Mouse (Mus musculus): ENCODE results near the gene Snf8. TPM values are rescaled to one million over a fixed set of nuclear protein-coding genes. Genes with fewer than 3 reads are reported as not detected.
A peak's percentile ranks its signal among the peaks of the same experiment; 100 is the strongest.

Gene Snf8
- polyA plus RNA-seq, 1 experiment, result 87.0 TPM

- DNase-seq (ENCODE audit: extremely low spot score in 1 of 2, low spot score in 1 of 2), result no peak
These were observed 35.7 kb downstream of the Snf8 start for GRCm38 (mm10) chr11:96070353-96070752.

GRCm38 (mm10) chr11:96071013-96071412 lies 36.3 kb downstream of the Snf8 start:
- no peak for DNase-seq (ENCODE audit: extremely low spot score in 1 of 2, low spot score in 1 of 2)

- no peak for DNase-seq (ENCODE audit: extremely low spot score in 1 of 2, low spot score in 1 of 2)
These were observed 38.8 kb downstream of the Snf8 start for GRCm38 (mm10) chr11:96073295-96073993.

- DNase-seq (ENCODE audit: extremely low spot score in 1 of 2, low spot score in 1 of 2), result peak in 1 of 2 experiments; percentile 32
These were observed 39.9 kb downstream of the Snf8 start for GRCm38 (mm10) chr11:96074351-96075176.

GRCm38 (mm10) chr11:96075177-96075508 lies 40.5 kb downstream of the Snf8 start:
- DNase-seq (ENCODE audit: extremely low spot score in 1 of 2, low spot score in 1 of 2), result peak in 1 of 2 experiments; percentile 23

- peak; percentile 100 for DNase-seq (ENCODE audit: extremely low spot score in 1 of 2, low spot score in 1 of 2)
These were observed 41.0 kb downstream of the Snf8 start, which contains the start of gene Atp5g1 for GRCm38 (mm10) chr11:96075509-96076220. TSS of gene Atp5g1 (minus strand) at chr11:96075670.

- no peak for DNase-seq (ENCODE audit: extremely low spot score in 1 of 2, low spot score in 1 of 2)
These were observed 41.8 kb downstream of the Snf8 start for GRCm38 (mm10) chr11:96076221-96077105.

GRCm38 (mm10) chr11:96080736-96081135 lies 46.1 kb downstream of the Snf8 start:
- DNase-seq (ENCODE audit: extremely low spot score in 1 of 2, low spot score in 1 of 2), result no peak

- DNase-seq (ENCODE audit: extremely low spot score in 1 of 2, low spot score in 1 of 2), result no peak
These were observed 48.0 kb downstream of the Snf8 start for GRCm38 (mm10) chr11:96082682-96083081.

- DNase-seq (ENCODE audit: extremely low spot score in 1 of 2, low spot score in 1 of 2), result no peak
These were observed 53.3 kb downstream of the Snf8 start for GRCm38 (mm10) chr11:96087981-96088380.

GRCm38 (mm10) chr11:96091073-96091472 lies 56.4 kb downstream of the Snf8 start:
- no peak for DNase-seq (ENCODE audit: extremely low spot score in 1 of 2, low spot score in 1 of 2)

GRCm38 (mm10) chr11:96092674-96093291 lies 58.1 kb downstream of the Snf8 start:
- DNase-seq (ENCODE audit: extremely low spot score in 1 of 2, low spot score in 1 of 2), result no peak

- DNase-seq (ENCODE audit: extremely low spot score in 1 of 2, low spot score in 1 of 2), result peak in 1 of 2 experiments; percentile 56
These were observed 58.7 kb downstream of the Snf8 start for GRCm38 (mm10) chr11:96093361-96093760.

Other genes with a start within 250 kb of the Snf8 start
- 68.7 and 70.4 TPM in 2 replicates for gene Phospho1, start 210.4 kb upstream of the Snf8 start, polyA plus RNA-seq (2012; rRNA removed)
- 7.2 and 9.4 TPM in 2 replicates for gene Gngt2, start 197.7 kb upstream of the Snf8 start, polyA plus RNA-seq (2012; rRNA removed)
- 9.6 and 11.2 TPM in 2 replicates for gene Abi3, start 192.4 kb upstream of the Snf8 start, polyA plus RNA-seq (2012; rRNA removed)
- not detected in 2 replicates for gene B4galnt2, start 120.0 kb upstream of the Snf8 start, polyA plus RNA-seq (2012; rRNA removed)
- 0.18 and 0.71 TPM in 2 replicates for gene Igf2bp1, start 28.9 kb upstream of the Snf8 start, polyA plus RNA-seq (2012; rRNA removed)
- not detected in 2 replicates for gene Gip, start 10.3 kb upstream of the Snf8 start, polyA plus RNA-seq (2012; rRNA removed)
- 45.3 and 50.3 TPM in 2 replicates for gene Ube2z, start 30.5 kb downstream of the Snf8 start, polyA plus RNA-seq (2012; rRNA removed)
- gene Atp5g1, start 40.8 kb downstream of the Snf8 start, polyA plus RNA-seq (2012; rRNA removed), result 410 and 500 TPM in 2 replicates
- not detected in 2 replicates for gene Calcoco2, start 77.1 kb downstream of the Snf8 start, polyA plus RNA-seq (2012; rRNA removed)
- gene Ttll6, start 98.9 kb downstream of the Snf8 start, polyA plus RNA-seq (2012; rRNA removed), result 0.06 and 0.61 TPM in 2 replicates
- gene Hoxb13, start 159.4 kb downstream of the Snf8 start, polyA plus RNA-seq (2012; rRNA removed), result not detected in 2 replicates
- gene Hoxb9, start 236.6 kb downstream of the Snf8 start, polyA plus RNA-seq (2012; rRNA removed), result not detected in 2 replicates
- gene Hoxb8, start 247.0 kb downstream of the Snf8 start, polyA plus RNA-seq (2012; rRNA removed), result 0.06 TPM in 1 of 2 replicates, not detected in the other